Mouse (Mus musculus): ENCODE measurements around the gene Yy1.

DNA sequence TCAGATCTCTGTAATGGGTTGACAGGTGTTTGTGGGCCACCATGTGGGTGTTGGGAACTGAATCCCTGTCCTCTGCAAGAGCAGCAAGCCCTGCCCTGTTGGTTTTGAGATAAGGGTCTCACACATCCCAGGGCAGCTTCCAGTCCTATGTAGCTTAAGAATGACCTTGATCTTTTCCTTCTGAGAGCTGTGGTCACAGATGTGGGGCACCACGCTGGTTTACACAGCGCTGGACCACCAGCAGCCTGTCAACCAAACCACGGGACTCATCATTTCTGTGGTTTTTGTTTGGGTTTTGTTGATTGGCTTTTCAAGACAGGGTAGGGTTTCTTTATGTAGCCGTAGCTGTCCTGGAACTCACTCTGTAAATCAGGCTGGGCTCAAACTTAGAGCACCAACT is 7.6 kb upstream of the Yy1 start:
- TF ChIP-seq CTCF (conservative IDR thresholded peaks at IDR 0.05; ENCODE audit: low read length) (no peak), POU5F1 (IDR thresholded peaks at IDR 0.05; ENCODE audit: borderline replicate concordance, low read length) (no peak)
